Mouse (Mus musculus) brain, embryonic 14.5 days (tissue): ENCODE measurements around the gene Hfe2.

Source experiments
- CTCF ChIP-seq: fragments of 200-500 bp; IDR thresholded peaks from 2 replicates; pipeline ENCODE4 v1.5.1; 2012; ENCODE audit warnings: inconsistent platforms, mild to moderate bottlenecking, moderate library complexity, borderline replicate concordance; ENCODE audit not compliant: insufficient read depth, insufficient read length; ENCODE audit errors: extremely low read depth
- POLR2A ChIP-seq: fragments of 200-500 bp; IDR thresholded peaks from 2 replicates; pipeline ENCODE4 v1.6.1; 2012; ENCODE audit warnings: mild to moderate bottlenecking, inconsistent platforms, borderline replicate concordance; ENCODE audit not compliant: poor library complexity, insufficient read depth, insufficient read length, severe bottlenecking; ENCODE audit errors: extremely low read depth

DNA sequence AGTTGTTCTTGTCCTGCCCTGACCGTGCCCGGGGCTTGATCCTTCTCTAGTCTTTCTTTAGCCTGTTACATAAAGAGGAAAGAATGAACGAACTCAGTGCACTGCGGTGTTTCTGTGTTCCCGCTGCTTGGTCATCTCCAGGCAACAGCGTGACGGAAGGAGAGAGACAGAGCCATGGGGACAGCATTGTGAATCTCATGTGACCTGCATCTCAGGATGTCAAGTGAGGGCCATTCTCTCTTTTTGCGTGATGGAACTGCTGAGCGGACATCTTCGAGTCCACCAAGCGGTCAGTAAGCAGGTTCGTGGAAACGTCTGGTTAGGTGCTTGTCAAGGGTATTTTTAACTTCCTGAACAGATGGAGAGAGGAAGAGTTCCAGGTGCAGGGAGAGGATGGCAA lies 44.5 kb downstream of the Hfe2 start:
- no peak for TF ChIP-seq POLR2A
- no peak for TF ChIP-seq CTCF
